Mouse (Mus musculus) forebrain, embryonic 10.5 days (tissue): Measurements from ENCODE around the gene Rpl15. TPM values are rescaled to one million over a fixed set of nuclear protein-coding genes. Genes with fewer than 3 reads are reported as not detected.
A peak's percentile ranks its signal among the peaks of the same experiment; 100 is the strongest.
"Not testable (repeated sequence)": the region's sequence is repeated elsewhere in the genome, so short reads cannot be mapped to it uniquely, and the experiment has no call there.

ENCODE experiments used
- DNase-seq: peaks from one replicate; pipeline ENCODE4 v3.0.0-alpha.2; 2017; ENCODE audit warnings: low spot score; ENCODE audit errors: extremely low spot score
- H3K27ac ChIP-seq: fragments of 300-500 bp; sonication (generic); 2 replicates; pipeline ENCODE4 v1.5.1; 2016; ENCODE audit warnings: mild to moderate bottlenecking
- H3K27me3 ChIP-seq: fragments of 300-500 bp; sonication (generic); 2 replicates; pipeline ENCODE4 v1.6.1; 2016; ENCODE audit warnings: mild to moderate bottlenecking; ENCODE audit not compliant: poor library complexity, severe bottlenecking
- H3K36me3 ChIP-seq: fragments of 300-500 bp; sonication (generic); replicated peaks from 2 replicates; pipeline ENCODE4 v1.6.1; 2016; ENCODE audit warnings: mild to moderate bottlenecking, moderate library complexity
- H3K4me1 ChIP-seq: fragments of 300-500 bp; sonication (generic); 2 replicates; pipeline ENCODE4 v1.6.1; 2016
- H3K4me3 ChIP-seq: fragments of 300-500 bp; sonication (generic); 2 replicates; pipeline ENCODE4 v1.5.1; 2016; ENCODE audit warnings: mild to moderate bottlenecking, moderate library complexity
- H3K9me3 ChIP-seq: fragments of 300-500 bp; sonication (generic); 2 replicates; pipeline ENCODE4 v1.6.1; 2016; ENCODE audit warnings: mild to moderate bottlenecking, moderate library complexity
- WGBS: fragments of 180-500 bp; shearing (Covaris S2); methylation state at CpG from one replicate; pipeline ENCODE4 v1.1.7; 2016; 5-methylcytosine and 5-hydroxymethylcytosine counted together
- polyA plus RNA-seq: library from polyadenylated mRNA; unstranded; fragments of >200 nt; fragmentation: Nextera tagmentation; extraction: Ambion mirVana; gene quantifications from 2 replicates; pipeline ENCODE4 v1.2.1, GENCODE M21; 2016

The Rpl15 gene
- polyA plus RNA-seq, 1 experiment from 2014 or later: 464 TPM

DNA sequence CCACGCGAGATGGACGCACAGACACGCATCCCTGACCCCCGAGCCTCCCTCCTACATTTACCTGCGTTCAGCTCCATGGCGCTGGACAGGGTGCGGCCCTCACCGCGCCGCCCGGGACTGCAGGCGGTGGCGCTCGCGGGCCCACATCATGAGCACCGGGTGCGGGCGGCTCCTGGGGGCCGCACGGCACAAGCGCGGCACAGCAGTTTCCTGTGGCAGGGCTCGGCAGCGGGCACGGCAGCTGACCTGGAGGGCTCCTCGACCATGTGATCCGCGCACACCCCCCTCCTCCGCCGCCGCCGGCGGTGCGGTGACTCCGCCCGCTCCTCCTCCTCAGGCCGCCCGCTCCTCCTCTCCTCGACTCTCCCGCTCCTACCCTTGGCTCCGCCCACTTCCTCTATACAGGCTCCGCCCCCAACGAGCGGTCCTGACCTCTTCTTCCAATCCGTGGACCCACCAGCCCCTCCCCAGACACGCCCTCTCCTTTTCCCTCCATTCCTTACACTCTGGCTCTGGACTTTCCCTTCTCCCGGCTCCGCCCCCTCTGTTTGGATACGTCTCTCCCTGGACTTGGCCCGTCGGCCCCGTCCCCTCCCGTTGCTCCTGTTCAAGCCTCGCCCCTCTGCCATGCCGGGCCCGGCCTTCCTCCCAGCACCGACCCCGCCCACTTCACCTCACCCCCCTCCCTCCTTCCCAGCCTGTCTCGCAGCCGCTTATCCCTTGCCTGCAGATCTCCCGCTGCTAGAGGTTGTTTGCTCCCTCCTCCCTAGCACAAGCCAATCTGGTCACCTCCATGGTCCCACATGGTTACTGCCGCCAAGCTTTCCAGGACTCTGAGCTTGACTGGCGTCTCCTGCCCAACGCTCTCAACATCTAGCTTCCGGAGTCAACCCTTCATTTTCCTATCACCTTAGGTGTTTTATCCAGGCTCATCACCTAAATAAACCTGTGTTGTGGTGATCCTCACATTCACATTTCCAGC, 32.1 kb downstream of the Rpl15 start, which contains the start of gene Nr1d2:
TSS of gene Nr1d2 (minus strand) at position 378 of the 982 bp plus-strand sequence.
- Histone ChIP-seq H3K27ac (peak within 1 kb of the TSS; percentile 88), H3K9me3 (peaks cover 8% of the 10 kb centered on the region; the same call in 1 of the 2 replicates), H3K27me3 (no peaks in the 10 kb centered on the region), H3K4me1 (peaks cover 23% of the 10 kb centered on the region), H3K4me3 (peak within 1 kb of the TSS; percentile 76), H3K36me3 (no peaks in the 10 kb centered on the region)
- under 1% methylated on average over 62 of the region's 66 CpGs for WGBS
- DNase-seq: peak; percentile 98

DNA sequence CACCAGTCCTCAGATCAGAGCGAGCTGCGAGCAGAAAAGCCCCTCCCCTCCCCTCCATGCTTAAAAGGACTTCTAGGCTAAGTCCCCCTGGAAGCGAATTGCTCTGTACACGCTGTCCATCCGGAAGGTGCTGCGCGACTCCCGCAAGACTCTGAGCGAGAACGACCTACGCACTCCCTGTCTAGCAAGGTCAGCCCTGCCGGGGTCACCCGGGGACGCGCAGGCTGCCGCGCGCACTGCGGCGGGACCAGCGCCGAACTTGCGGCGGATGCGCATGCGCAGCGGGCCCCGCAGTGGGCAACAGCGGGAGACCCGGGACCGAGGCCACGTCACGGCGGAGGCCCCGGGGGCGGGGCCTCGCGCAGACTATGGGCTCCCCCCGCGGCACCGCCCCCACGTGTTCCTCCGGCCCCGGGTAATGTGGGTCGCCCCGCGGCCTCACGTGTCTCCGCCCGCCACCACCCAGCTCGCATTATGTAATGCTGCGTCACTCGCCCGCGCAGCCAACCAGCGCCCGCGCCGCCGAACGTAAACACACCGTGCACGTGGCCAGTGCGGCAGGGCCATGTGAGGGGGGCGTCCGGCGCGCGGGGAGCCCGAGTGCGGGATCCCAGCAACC, 33.0 kb downstream of the Rpl15 start:
- WGBS: under 1% methylated on average over 71 of the region's 71 CpGs
- H3K4me3 ChIP-seq: peak overlapping the region; percentile 76
- peaks cover 8% of the 10 kb centered on the region; the same call in 1 of the 2 replicates for H3K9me3 ChIP-seq
- H3K36me3 ChIP-seq: no peaks in the 10 kb centered on the region
- peak; percentile 93 for DNase-seq
- peaks cover 23% of the 10 kb centered on the region for H3K4me1 ChIP-seq
- H3K27ac ChIP-seq: peak overlapping the region; percentile 88
- no peaks in the 10 kb centered on the region for H3K27me3 ChIP-seq

DNA sequence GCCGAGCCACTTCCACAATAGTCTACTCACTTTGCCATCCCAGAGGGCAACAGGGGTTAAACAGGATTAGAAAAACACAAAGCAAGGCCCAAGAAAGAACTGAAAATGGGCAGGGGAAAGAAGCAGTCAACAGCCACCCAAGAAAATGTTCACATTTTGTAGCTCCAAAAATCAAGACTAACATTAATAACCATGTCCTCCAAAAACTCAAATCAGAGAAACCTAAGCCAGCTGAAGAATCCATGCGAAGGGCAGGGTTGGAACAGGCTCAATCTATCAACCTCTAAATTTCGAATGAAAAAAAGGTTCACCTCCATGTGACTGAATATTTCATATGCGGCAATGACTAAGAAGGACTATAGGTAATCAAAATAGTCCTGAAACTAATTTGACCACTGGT, 33.8 kb downstream of the Rpl15 start:
- 62% methylated on average over 4 of the region's 4 CpGs for WGBS
- Histone ChIP-seq H3K27me3 (no peaks in the 10 kb centered on the region), H3K4me3 (peak overlapping the region; percentile 76; the same call in 1 of the 2 replicates), H3K4me1 (peaks cover 23% of the 10 kb centered on the region), H3K36me3 (no peaks in the 10 kb centered on the region), H3K9me3 (peaks cover 4% of the 10 kb centered on the region; the same call in 1 of the 2 replicates), H3K27ac (no peak overlapping the region)
- no peak for DNase-seq

DNA sequence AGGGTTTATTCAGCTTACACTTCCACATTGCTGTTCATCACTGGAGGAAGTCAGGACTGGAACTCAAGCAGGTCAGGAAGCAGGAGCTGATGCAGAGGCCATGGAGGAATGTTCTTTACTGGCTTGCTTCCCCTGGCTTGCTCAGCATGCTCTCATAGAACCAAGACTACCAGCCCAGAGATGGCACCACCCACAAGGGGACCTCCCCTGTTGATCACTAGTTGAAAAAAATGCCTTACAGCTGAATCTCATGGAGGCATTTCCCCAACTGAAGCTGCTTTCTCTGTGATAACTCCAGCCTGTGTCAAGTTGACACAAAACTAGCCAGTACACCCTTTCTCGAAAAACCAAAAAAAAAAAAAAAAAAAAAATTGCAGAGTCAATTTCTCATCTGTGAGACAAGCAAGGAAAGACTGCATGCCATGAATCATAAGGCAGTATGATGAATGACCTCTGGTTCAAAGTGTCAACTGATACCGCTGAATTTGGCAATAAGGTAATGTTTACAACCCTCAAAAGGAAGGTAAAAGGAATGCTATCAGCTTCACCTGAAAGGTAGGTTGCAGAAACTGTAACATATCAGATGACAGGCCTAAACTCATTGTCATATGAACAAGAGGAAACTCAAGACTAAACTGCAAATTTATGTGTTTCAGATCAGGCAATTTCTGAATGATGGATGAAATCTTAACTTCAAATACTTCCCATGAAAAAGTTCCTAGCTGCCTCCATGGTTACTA, 34.5 kb downstream of the Rpl15 start:
- H3K4me1 ChIP-seq: peaks cover 23% of the 10 kb centered on the region
- not testable (repeated sequence) for DNase-seq, H3K4me3 ChIP-seq, H3K9me3 ChIP-seq, H3K27ac ChIP-seq, H3K27me3 ChIP-seq, H3K36me3 ChIP-seq
- WGBS: 79% methylated on average over 2 of the region's 2 CpGs

DNA sequence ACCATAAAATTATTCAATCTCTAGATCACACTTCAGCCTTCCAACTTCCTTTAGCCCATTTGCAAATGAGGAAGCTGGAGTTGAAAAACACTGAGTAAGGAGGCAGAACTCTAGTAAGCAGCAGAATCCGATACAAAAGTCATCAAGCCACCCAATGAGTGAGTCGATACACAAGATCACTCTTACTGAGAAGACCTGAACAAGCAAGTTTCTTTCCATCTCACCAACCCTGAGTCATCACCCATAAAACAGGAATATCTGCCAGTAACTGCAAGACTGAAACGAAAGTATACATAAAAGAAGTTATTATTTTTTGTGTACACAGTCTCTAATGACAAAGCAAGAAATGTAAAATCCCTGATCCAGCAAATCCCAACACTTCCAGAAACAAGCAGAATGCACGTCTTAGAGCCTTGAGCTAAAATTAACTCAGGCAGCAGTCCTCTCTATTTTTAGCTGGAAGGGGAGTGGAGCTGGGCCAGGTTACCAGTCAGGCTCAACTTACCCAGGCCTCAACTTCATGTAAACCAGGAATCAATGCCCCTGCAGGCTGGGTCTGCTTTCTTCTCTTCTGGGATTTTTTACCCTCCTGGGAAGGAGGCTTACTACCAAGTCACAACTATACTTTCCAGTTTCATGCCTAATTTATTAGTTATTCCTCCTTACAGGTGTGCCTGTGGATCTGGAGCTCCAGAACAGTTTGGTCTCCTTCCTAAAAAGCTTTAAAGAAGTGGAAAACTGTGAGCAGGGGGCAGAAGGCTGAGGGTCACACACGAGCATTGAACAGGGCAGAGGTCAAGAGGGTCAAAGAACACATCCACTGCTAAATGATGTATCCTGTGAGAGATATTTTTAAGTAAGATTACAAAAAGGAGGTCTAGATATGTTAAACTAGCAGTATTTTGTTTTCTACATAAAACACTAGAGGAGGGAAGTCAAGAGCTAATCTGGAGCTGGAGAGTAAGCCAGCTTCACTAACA, 36.9 kb downstream of the Rpl15 start:
- Histone ChIP-seq H3K36me3 (no peaks in the 10 kb centered on the region), H3K9me3 (peaks cover 4% of the 10 kb centered on the region; the same call in 1 of the 2 replicates), H3K27me3 (no peaks in the 10 kb centered on the region), H3K4me3 (no peak overlapping the region), H3K27ac (no peak overlapping the region), H3K4me1 (peaks cover 16% of the 10 kb centered on the region)
- no peak for DNase-seq
- 61% methylated on average over 5 of the region's 5 CpGs for WGBS

DNA sequence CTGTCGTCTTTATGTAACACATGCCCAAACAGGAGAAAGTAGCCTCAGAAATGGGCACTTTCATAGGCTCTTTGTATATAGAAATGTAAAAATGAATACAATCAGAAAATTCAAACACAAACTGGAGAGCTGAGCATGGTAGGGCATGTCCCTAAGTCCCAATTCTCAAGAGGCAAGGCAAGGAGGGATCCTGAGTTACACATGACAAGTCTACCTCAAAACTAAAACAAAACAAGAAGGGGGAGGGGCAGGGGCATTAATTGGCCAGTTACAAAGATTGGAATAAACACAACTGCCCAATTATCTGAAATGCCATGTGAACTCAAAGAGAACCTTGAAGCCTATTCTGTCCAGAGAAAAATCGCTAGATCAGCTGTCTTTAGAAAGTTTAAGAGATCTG, 38.1 kb downstream of the Rpl15 start:
- no peak for DNase-seq

DNA sequence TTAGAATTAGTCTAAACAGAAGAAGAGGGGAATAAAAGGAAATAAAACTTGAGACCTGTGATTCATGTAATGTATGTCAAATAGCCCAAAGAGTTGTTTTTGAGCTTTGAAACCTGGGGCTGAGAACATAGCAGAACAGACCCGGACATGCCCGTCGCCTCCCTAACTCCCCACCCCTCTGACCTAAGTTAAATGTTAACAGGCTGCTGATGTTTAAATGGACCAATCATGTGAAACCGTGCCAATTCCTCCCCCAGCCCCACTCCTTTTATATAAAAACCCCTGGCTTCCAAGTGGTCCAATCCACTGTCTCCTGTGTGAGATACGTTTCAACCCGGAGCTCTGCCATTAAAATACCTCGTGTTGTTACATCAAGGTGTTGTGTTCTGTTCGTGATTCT, 39.3 kb downstream of the Rpl15 start:
- DNase-seq, H3K4me3 ChIP-seq, H3K36me3 ChIP-seq, H3K27ac ChIP-seq, H3K9me3 ChIP-seq, H3K27me3 ChIP-seq, H3K4me1 ChIP-seq: not testable (repeated sequence)
- WGBS: 96% methylated on average over 8 of the region's 8 CpGs

More for the DNA sequence above, 38.1 kb downstream of the Rpl15 start:
- H3K9me3 ChIP-seq: 0 out of 2 replicates have a peak, but pooled peaks cover under 1% of the 10 kb centered on the region
- H3K36me3 ChIP-seq: no peaks in the 10 kb centered on the region
- peaks cover 16% of the 10 kb centered on the region for H3K4me1 ChIP-seq
- H3K4me3 ChIP-seq: no peak overlapping the region
- H3K27ac ChIP-seq: no peak overlapping the region
- 88% methylated on average over 2 of the region's 2 CpGs for WGBS
- H3K27me3 ChIP-seq: no peaks in the 10 kb centered on the region

DNA sequence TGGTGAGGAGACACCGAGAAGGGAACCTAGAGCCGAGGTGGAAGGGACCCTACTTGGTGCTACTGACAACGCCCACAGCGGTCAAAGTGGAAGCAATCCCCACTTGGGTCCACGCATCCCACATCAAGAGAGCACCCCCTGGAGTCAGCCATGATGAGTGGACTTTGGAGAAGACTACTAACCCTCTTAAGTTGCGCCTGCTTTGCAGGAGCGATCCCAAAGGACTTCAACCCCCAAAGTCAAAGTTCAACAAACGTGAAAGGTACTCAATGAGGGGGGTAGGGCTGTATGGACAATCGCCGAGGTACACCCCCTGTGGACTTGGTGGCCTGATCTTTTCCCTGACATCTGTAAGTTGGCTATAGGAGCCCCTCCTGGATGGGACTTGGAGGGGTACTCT, 41.4 kb downstream of the Rpl15 start:
- DNase-seq, H3K27me3 ChIP-seq, H3K27ac ChIP-seq, H3K4me1 ChIP-seq, H3K36me3 ChIP-seq, H3K9me3 ChIP-seq, H3K4me3 ChIP-seq: not testable (repeated sequence)
- 95% methylated on average over 10 of the region's 10 CpGs for WGBS

DNA sequence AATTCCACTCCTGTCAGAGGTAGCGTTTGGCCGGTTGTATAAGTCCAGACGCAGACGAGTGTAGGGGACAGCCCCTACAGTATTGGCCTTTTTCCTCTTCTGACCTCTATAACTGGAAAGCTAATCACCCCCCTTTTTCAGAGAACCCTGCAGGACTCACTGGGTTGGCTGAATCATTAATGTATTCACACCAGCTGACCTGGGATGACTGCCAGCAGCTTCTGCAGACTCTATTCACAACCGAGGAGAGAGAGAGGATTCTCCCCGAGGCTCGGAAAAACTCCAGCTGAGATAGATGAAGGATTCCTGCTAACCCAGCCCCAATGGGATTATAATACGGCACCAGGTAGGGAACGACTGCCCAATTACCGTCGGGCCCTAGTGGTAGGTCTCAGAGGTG, 45.0 kb downstream of the Rpl15 start:
- H3K9me3 ChIP-seq, H3K27me3 ChIP-seq, H3K36me3 ChIP-seq, H3K27ac ChIP-seq, H3K4me3 ChIP-seq, H3K4me1 ChIP-seq, DNase-seq: not testable (repeated sequence)
- WGBS: 85% methylated on average over 11 of the region's 11 CpGs

DNA sequence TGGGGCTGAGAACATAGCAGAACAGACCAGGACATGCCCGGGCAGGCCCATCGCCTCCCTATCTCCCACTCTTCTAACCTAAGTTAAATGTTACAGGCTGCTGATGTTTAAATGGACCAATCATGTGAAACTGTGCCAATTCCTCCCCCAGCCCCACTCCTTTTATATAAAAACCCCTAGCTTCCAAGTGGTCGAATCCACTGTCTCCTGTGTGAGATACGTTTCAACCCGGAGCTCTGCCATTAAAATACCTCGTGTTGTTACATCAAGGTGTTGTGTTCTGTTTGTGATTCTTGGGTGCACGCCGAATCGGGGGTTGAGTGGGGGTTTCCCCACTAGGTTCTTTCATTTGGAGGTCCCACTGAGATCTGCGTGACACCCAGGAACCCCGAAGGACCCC, 45.8 kb downstream of the Rpl15 start:
- WGBS: 91% methylated on average over 11 of the region's 11 CpGs
- not testable (repeated sequence) for H3K27ac ChIP-seq, H3K9me3 ChIP-seq, H3K27me3 ChIP-seq, H3K4me3 ChIP-seq, H3K4me1 ChIP-seq, H3K36me3 ChIP-seq, DNase-seq

DNA sequence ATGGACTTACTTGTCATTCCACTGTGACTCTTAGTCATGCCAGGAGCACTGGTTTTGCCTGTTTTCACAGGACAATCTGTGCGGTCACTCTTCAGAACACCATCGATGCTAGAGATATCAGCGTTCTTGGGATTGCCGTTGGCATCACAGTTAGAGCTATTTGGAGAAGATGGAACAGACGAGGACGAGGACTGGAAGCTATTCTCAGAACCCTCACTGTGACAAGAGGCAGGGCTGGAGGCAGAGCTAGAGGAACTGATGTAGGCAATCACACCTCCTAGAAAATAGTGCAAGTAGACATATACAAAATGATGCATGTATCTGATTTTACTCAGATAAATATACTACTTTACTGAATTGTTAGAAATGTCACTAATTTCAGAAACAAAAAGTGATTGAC, 49.2 kb downstream of the Rpl15 start:
- no peak overlapping the region for H3K27ac ChIP-seq
- no peak overlapping the region for H3K4me3 ChIP-seq
- H3K9me3 ChIP-seq: no peaks in the 10 kb centered on the region
- no peaks in the 10 kb centered on the region for H3K4me1 ChIP-seq
- no peaks in the 10 kb centered on the region for H3K27me3 ChIP-seq
- WGBS: 93% methylated on average over 6 of the region's 6 CpGs
- no peaks in the 10 kb centered on the region for H3K36me3 ChIP-seq
- DNase-seq: no peak
